ENCODE assay signal across 23 mouse cellular contexts in genomic region chr1:135171202-135171601, GRCm38 (mm10). TPM values are rescaled to one million over a fixed set of nuclear protein-coding genes. Genes with fewer than 3 reads are reported as not detected.
DNase-seq lines count a peak whose midpoint lies in the region; ATAC-seq and TF ChIP-seq lines count a peak whose summit lies in the region.
"Had no signal": no experiment of that assay in that cellular context is flagged by ENCODE, and none has a peak within 500 bp of the region (broad histone marks: within the 10 kb centered on the region; RNA-seq: fewer than 3 reads in every experiment).

No protein-coding gene starts in this region.

- no peak for TF ChIP-seq POLR2A in liver, adult 2 months (IDR thresholded peaks at IDR 0.05; ENCODE audit: extremely low read depth, insufficient read depth, low read length)

- H3K4me1 ChIP-seq in hindbrain, postnatal 0 days (ENCODE audit: insufficient read depth, low read length): 0 out of 2 replicates have a peak, but pooled peaks cover 4% of the 10 kb centered on the region
- H3K4me1 ChIP-seq in hindbrain, embryonic 14.5 days (replicated peaks; ENCODE audit: control insufficient read depth, insufficient read depth, low read length): no peaks in the 10 kb centered on the region
- peaks cover 11% of the 10 kb centered on the region for H3K4me1 ChIP-seq in liver, adult 2 months (ENCODE audit: control insufficient read depth, insufficient read depth, low read length)
- no peaks in the 10 kb centered on the region for H3K4me1 ChIP-seq in liver, embryonic 12.5 days
- peaks cover 48% of the 10 kb centered on the region for H3K4me1 ChIP-seq in E14TG2a.4 (replicated peaks; ENCODE audit: low read depth, low read length)
- H3K4me1 ChIP-seq: limb, embryonic 13.5 days; midbrain, embryonic 12.5 days had no signal

- no peak overlapping the region for H3K27ac ChIP-seq in hindbrain, postnatal 0 days
- no peak overlapping the region for H3K27ac ChIP-seq in hindbrain, embryonic 14.5 days
- no peak overlapping the region for H3K27ac ChIP-seq in liver, adult 2 months (replicated peaks; ENCODE audit: insufficient read depth, low read depth, low read length)
- no peak overlapping the region for H3K27ac ChIP-seq in liver, embryonic 12.5 days
- H3K27ac ChIP-seq: embryonic facial prominence, embryonic 15.5 days; forebrain, embryonic 15.5 days; hindbrain, embryonic 15.5 days; limb, embryonic 13.5 days; midbrain, embryonic 12.5 days had no signal

- H3K4me3 ChIP-seq in hindbrain, postnatal 0 days (ENCODE audit: low read length): no peak overlapping the region
- no peak overlapping the region for H3K4me3 ChIP-seq in hindbrain, embryonic 14.5 days (replicated peaks; ENCODE audit: low read length)
- H3K4me3 ChIP-seq in liver, adult 2 months (ENCODE audit: insufficient read depth, low read depth, low read length): no peak overlapping the region
- H3K4me3 ChIP-seq in liver, embryonic 12.5 days: no peak overlapping the region
- no peak overlapping the region for H3K4me3 ChIP-seq in E14TG2a.4 (replicated peaks; ENCODE audit: low read length)
- H3K4me3 ChIP-seq: embryonic facial prominence, embryonic 15.5 days; forebrain, embryonic 15.5 days; hindbrain, embryonic 15.5 days; limb, embryonic 13.5 days; midbrain, embryonic 12.5 days had no signal

- H3K9me3 ChIP-seq in hindbrain, postnatal 0 days (ENCODE audit: low read length): no peaks in the 10 kb centered on the region
- H3K9me3 ChIP-seq in hindbrain, embryonic 14.5 days (ENCODE audit: control insufficient read depth, low read length): no peaks in the 10 kb centered on the region
- H3K9me3 ChIP-seq in liver, embryonic 12.5 days (replicated peaks): no peaks in the 10 kb centered on the region
- H3K9me3 ChIP-seq in E14TG2a.4 (ENCODE audit: low read length): no peaks in the 10 kb centered on the region
- H3K9me3 ChIP-seq: embryonic facial prominence, embryonic 15.5 days; forebrain, embryonic 15.5 days; G1E; hindbrain, embryonic 15.5 days; limb, embryonic 13.5 days; midbrain, embryonic 12.5 days had no signal

- H3K27me3 ChIP-seq in hindbrain, postnatal 0 days (ENCODE audit: insufficient read depth, low read length): no peaks in the 10 kb centered on the region
- H3K27me3 ChIP-seq in hindbrain, embryonic 14.5 days (ENCODE audit: control insufficient read depth, insufficient read depth, low read length): no peaks in the 10 kb centered on the region
- H3K27me3 ChIP-seq in liver, adult 2 months (ENCODE audit: control insufficient read depth, insufficient read depth, low read length): no peaks in the 10 kb centered on the region
- peaks cover 16% of the 10 kb centered on the region for H3K27me3 ChIP-seq in liver, embryonic 12.5 days (replicated peaks)
- 0 out of 2 replicates have a peak, but pooled peaks cover 3% of the 10 kb centered on the region for H3K27me3 ChIP-seq in E14TG2a.4 (ENCODE audit: insufficient read depth, low read length)
- H3K27me3 ChIP-seq: embryonic facial prominence, embryonic 15.5 days; forebrain, embryonic 15.5 days; hindbrain, embryonic 15.5 days; limb, embryonic 13.5 days; midbrain, embryonic 12.5 days had no signal

- H3K4me2 ChIP-seq in hindbrain, postnatal 0 days (ENCODE audit: low read depth, low read length): no peak overlapping the region
- H3K4me2 ChIP-seq in hindbrain, embryonic 14.5 days (replicated peaks): no peak overlapping the region
- no peak overlapping the region for H3K4me2 ChIP-seq in liver, embryonic 12.5 days
- H3K4me2 ChIP-seq: embryonic facial prominence, embryonic 15.5 days; forebrain, embryonic 15.5 days; hindbrain, embryonic 15.5 days; limb, embryonic 13.5 days; midbrain, embryonic 12.5 days had no signal

- H3K36me3 ChIP-seq in hindbrain, postnatal 0 days (ENCODE audit: insufficient read depth, low read length): no peaks in the 10 kb centered on the region
- H3K36me3 ChIP-seq in hindbrain, embryonic 14.5 days (replicated peaks; ENCODE audit: control insufficient read depth, insufficient read depth): no peaks in the 10 kb centered on the region
- no peaks in the 10 kb centered on the region for H3K36me3 ChIP-seq in liver, adult 2 months (ENCODE audit: control insufficient read depth, insufficient read depth, low read length)
- no peaks in the 10 kb centered on the region for H3K36me3 ChIP-seq in liver, embryonic 12.5 days
- H3K36me3 ChIP-seq in E14TG2a.4 (ENCODE audit: insufficient read depth, low read length): no peaks in the 10 kb centered on the region
- H3K36me3 ChIP-seq: embryonic facial prominence, embryonic 15.5 days; forebrain, embryonic 15.5 days; G1E; hindbrain, embryonic 15.5 days; limb, embryonic 13.5 days; midbrain, embryonic 12.5 days had no signal

- peak; percentile 54 for TF ChIP-seq CTCF in hindbrain, postnatal 0 days (IDR thresholded peaks at IDR 0.05; ENCODE audit: low read depth)
- TF ChIP-seq CTCF in liver, adult 2 months (IDR thresholded peaks at IDR 0.05; ENCODE audit: low read depth, low read length): peak; percentile 33; the same call in 1 of the 2 replicates
- TF ChIP-seq CTCF in E14TG2a.4 (conservative IDR thresholded peaks at IDR 0.05; ENCODE audit: low read length): peak; percentile 16; the same call in 1 of the 2 replicates

- peak; percentile 21 to 41 for DNase-seq in adrenal gland, adult (ENCODE audit: inconsistent age in 2 of 2, low spot score in 1 of 2)
- DNase-seq in adrenal gland, postnatal 10 days: no peak
- DNase-seq in hindbrain, postnatal 0 days (ENCODE audit: low spot score): no peak
- DNase-seq in hindbrain, embryonic 14.5 days (ENCODE audit: low spot score): no peak
- DNase-seq in liver, adult 2 months (ENCODE audit: extremely low read depth, low read depth, low spot score): no peak
- DNase-seq in thymus, postnatal 10 days (ENCODE audit: low spot score in 2 of 2): no peak
- DNase-seq: cerebellum, adult 8-10 months; layer of hippocampus, postnatal 36 days had no signal

- WGBS in hindbrain, postnatal 0 days: 87% methylated on average over 7 of the region's 7 CpGs
- WGBS in hindbrain, embryonic 14.5 days: 89% methylated on average over 7 of the region's 7 CpGs
- 86% methylated on average over 7 of the region's 7 CpGs for WGBS in liver, adult 2 months
- WGBS in liver, embryonic 12.5 days (ENCODE audit: insufficient replicate concordance): 66% methylated on average over 7 of the region's 7 CpGs

- no peak overlapping the region for H3K9ac ChIP-seq in hindbrain, postnatal 0 days (replicated peaks; ENCODE audit: low read length)
- H3K9ac ChIP-seq in hindbrain, embryonic 14.5 days: no peak overlapping the region
- no peak overlapping the region for H3K9ac ChIP-seq in liver, adult 2 months (ENCODE audit: low read depth, low read length)
- H3K9ac ChIP-seq in liver, embryonic 12.5 days: no peak overlapping the region
- H3K9ac ChIP-seq: embryonic facial prominence, embryonic 15.5 days; forebrain, embryonic 15.5 days; hindbrain, embryonic 15.5 days; limb, embryonic 13.5 days; midbrain, embryonic 12.5 days had no signal

- no peaks in the 10 kb centered on the region for H3K79me2 ChIP-seq in liver, adult 2 months (ENCODE audit: control insufficient read depth, insufficient read depth, low read length)

- no peak for ATAC-seq in hindbrain, postnatal 0 days
- ATAC-seq in hindbrain, embryonic 14.5 days (ENCODE audit: low FRiP score): no peak
- ATAC-seq in liver, embryonic 12.5 days: no peak
- ATAC-seq: activated CD4-positive, CD25-positive, alpha-beta regulatory T cell, adult 4 months; CD4-positive, CD25-positive, alpha-beta regulatory T cell, adult 4 months had no signal

RNA-seq across cellular contexts. Expression of gene Gpr37l1, which starts 3.7 kb away (rescaled TPM):
- 1 to 10 TPM; 1.3 to 2.8 TPM for total RNA-seq in adrenal gland, postnatal 10 days (2021)
- 42.6 and 66.3 TPM in 2 replicates for total RNA-seq in hindbrain, postnatal 0 days (2014; rRNA removed)
- 24.9 and 32.1 TPM in 2 replicates for polyA plus RNA-seq in hindbrain, postnatal 0 days (2015; fragmentation: Nextera tagmentation; extraction: Ambion mirVana)
- polyA plus RNA-seq in hindbrain, embryonic 14.5 days (2014; fragmentation: Nextera tagmentation; extraction: Ambion mirVana): 0.68 and 1.5 TPM in 2 replicates
- total RNA-seq in liver, adult 2 months (2014; rRNA removed): 0.07 TPM in 1 of 2 replicates, not detected in the other
- 0.04 TPM in 1 of 2 replicates, not detected in the other for polyA plus RNA-seq in liver, adult 2 months (2012; rRNA removed)
- not detected in 2 replicates for polyA plus RNA-seq in liver, embryonic 12.5 days (2016; fragmentation: Nextera tagmentation; extraction: Ambion mirVana)
- total RNA-seq: common myeloid progenitor, adult 5-6 weeks; megakaryocyte, adult 5-6 weeks had no signal
- polyA plus RNA-seq: activated CD4-positive, CD25-positive, alpha-beta regulatory T cell, adult 4 months; CD4-positive, CD25-positive, alpha-beta regulatory T cell, adult 4 months; embryonic facial prominence, embryonic 15.5 days; G1E; heart, embryonic 14.5 days; midbrain, embryonic 12.5 days; neural tube, embryonic 11.5 days had no signal

RNA-seq across cellular contexts. Expression of gene Arl8a, which starts 24.6 kb away (rescaled TPM):
- 10 to 100 TPM; 49.2 to 57.7 TPM for total RNA-seq in adrenal gland, postnatal 10 days (2021)
- 251 and 277 TPM in 2 replicates for total RNA-seq in hindbrain, postnatal 0 days (2014; rRNA removed)
- polyA plus RNA-seq in hindbrain, postnatal 0 days (2015; fragmentation: Nextera tagmentation; extraction: Ambion mirVana): 329 and 369 TPM in 2 replicates
- polyA plus RNA-seq in hindbrain, embryonic 14.5 days (2014; fragmentation: Nextera tagmentation; extraction: Ambion mirVana): 354 and 383 TPM in 2 replicates
- total RNA-seq in liver, adult 2 months (2014; rRNA removed): 3.2 and 5.4 TPM in 2 replicates
- 13.1 and 15.2 TPM in 2 replicates for polyA plus RNA-seq in liver, adult 2 months (2012; rRNA removed)
- polyA plus RNA-seq in liver, embryonic 12.5 days (2016; fragmentation: Nextera tagmentation; extraction: Ambion mirVana): 15.5 and 15.8 TPM in 2 replicates

RNA-seq across cellular contexts. Expression of gene Ptpn7, which starts 38.7 kb away (rescaled TPM):
- 1 to 10 TPM; 1.8 to 2.5 TPM for total RNA-seq in adrenal gland, postnatal 10 days (2021)
- 0.10 and 0.54 TPM in 2 replicates for total RNA-seq in hindbrain, postnatal 0 days (2014; rRNA removed)
- polyA plus RNA-seq in hindbrain, postnatal 0 days (2015; fragmentation: Nextera tagmentation; extraction: Ambion mirVana): 0.10 and 0.11 TPM in 2 replicates
- 0.11 and 0.22 TPM in 2 replicates for polyA plus RNA-seq in hindbrain, embryonic 14.5 days (2014; fragmentation: Nextera tagmentation; extraction: Ambion mirVana)
- 0.28 and 0.54 TPM in 2 replicates for total RNA-seq in liver, adult 2 months (2014; rRNA removed)
- 0.44 and 1.4 TPM in 2 replicates for polyA plus RNA-seq in liver, adult 2 months (2012; rRNA removed)
- polyA plus RNA-seq in liver, embryonic 12.5 days (2016; fragmentation: Nextera tagmentation; extraction: Ambion mirVana): 24.7 and 25.9 TPM in 2 replicates
- total RNA-seq: layer of hippocampus, adult 18-20 months; layer of hippocampus, postnatal 36 days had no signal

Comparison
In these comparisons a context has a peak if more than half of its experiments do, and no peak if none do; other contexts are left out.
1. DNase-seq: peak in adrenal gland, adult (2 of 2); none in adrenal gland, postnatal 10 days (single experiment), hindbrain, postnatal 0 days (single experiment), hindbrain, embryonic 14.5 days (single experiment), liver, adult 2 months (single experiment) and thymus, postnatal 10 days (0 of 2).
2. RNA of gene Gpr37l1, which starts 3.7 kb away (polyA plus RNA-seq): 24.9 to 32.1 TPM in hindbrain, postnatal 0 days; 0.68 to 1.5 TPM in hindbrain, embryonic 14.5 days, 0.04 TPM in liver, adult 2 months and not detected in liver, embryonic 12.5 days; every median in the first group is over 10 times any median in the second.
3. RNA of gene Ptpn7, which starts 38.7 kb away (polyA plus RNA-seq): 24.7 to 25.9 TPM in liver, embryonic 12.5 days; 0.44 to 1.4 TPM in liver, adult 2 months, 0.10 to 0.11 TPM in hindbrain, postnatal 0 days and 0.11 to 0.22 TPM in hindbrain, embryonic 14.5 days; every median in the first group is over 10 times any median in the second.
4. RNA of gene Arl8a, which starts 24.6 kb away (polyA plus RNA-seq): 329 to 369 TPM in hindbrain, postnatal 0 days and 354 to 383 TPM in hindbrain, embryonic 14.5 days; 15.5 to 15.8 TPM in liver, embryonic 12.5 days and 13.1 to 15.2 TPM in liver, adult 2 months; every median in the first group is over 10 times any median in the second.
5. Peak in every context shown above with its lines, with median percentiles within 50 percentile points of each other: CTCF ChIP-seq.